Mouse (Mus musculus): Measurements from ENCODE around the gene Borcs8.

DNA sequence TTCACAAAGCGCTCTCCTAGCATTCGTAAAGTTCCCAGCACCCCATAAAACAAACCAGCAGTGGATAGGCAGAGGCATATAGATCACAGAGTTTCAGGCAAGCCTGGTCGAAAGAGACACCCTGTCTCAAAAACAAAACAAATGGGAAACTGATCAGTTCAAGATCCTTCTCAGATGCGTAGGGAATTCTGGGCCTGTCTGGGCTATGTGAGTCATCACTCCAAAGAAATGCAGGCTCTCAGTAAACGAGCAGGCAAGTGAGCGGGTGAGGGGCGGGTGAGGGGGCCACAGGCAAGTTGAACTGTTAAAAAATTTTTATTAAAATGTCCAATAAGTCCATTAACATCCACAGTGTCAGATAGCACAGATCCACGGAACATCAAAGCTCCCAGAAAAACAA is 46.5 kb upstream of the Borcs8 start:
- TF ChIP-seq CTCF (IDR thresholded peaks at IDR 0.05; ENCODE audit: low read depth, low read length), result no peak
- no peak for TF ChIP-seq POLR2A (IDR thresholded peaks at IDR 0.05; ENCODE audit: borderline replicate concordance, low read depth, low read length)

Measured in bone marrow macrophage, adult 2 months (primary cell).